Mouse (Mus musculus): ENCODE measurements around the gene Agmo.

DNA sequence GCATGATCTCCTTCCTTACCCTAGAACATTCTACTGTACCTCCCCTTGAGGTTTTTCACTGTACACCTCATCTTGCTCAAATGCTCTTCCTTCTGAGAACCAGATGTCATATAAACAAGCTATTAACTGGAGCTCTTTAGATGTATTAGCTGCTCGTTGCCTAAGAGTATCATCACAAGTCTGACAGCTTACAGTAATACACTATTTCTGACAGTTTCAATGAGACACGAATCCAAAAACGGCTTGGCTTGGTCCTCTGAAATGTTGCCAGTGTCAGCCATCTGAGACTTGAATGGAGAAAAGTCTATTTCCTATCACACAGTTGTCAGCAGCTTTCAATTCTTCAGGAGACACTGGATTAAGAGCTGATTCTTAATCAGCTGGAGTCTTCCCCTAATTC, 257.4 kb downstream of the Agmo start:
- TF ChIP-seq CTCF (IDR thresholded peaks at IDR 0.05 in 2 of 3, conservative IDR thresholded peaks at IDR 0.05 in 1 of 3; ENCODE audit: control insufficient read depth in 1 of 3, insufficient read depth in 1 of 3, low read depth in 2 of 3, low read length in 3 of 3, poor library complexity in 1 of 3, severe bottlenecking in 1 of 3) = no peak
- TF ChIP-seq SMC3 (IDR thresholded peaks at IDR 0.05; ENCODE audit: low read depth, low read length) = no peak

Measured in MEL (cell line).